12 mouse cellular contexts compared by ENCODE assay signal in genomic region chr11:113726994-113727888, GRCm38 (mm10). TPM values are rescaled to one million over a fixed set of nuclear protein-coding genes. Genes with fewer than 3 reads are reported as not detected.
A peak's percentile ranks its signal among the peaks of the same experiment; 100 is the strongest.
DNase-seq lines count a peak whose midpoint lies in the region; ATAC-seq lines count a peak whose summit lies in the region.
"Had no signal": no experiment of that assay in that cellular context is flagged by ENCODE, and none has a peak within 500 bp of the region (broad histone marks: within the 10 kb centered on the region; RNA-seq: fewer than 3 reads in every experiment).

No protein-coding gene starts in this region.

- peaks cover 46% of the 10 kb centered on the region for H3K36me3 ChIP-seq in hindbrain, embryonic 12.5 days
- H3K36me3 ChIP-seq in hindbrain, embryonic 10.5 days: peaks cover 89% of the 10 kb centered on the region
- H3K36me3 ChIP-seq in lung, embryonic 16.5 days (ENCODE audit: control insufficient read depth, insufficient read depth, low read length): peaks cover 31% of the 10 kb centered on the region
- H3K36me3 ChIP-seq in stomach, embryonic 16.5 days (ENCODE audit: control insufficient read depth, insufficient read depth, low read length): peaks cover 30% of the 10 kb centered on the region

- H3K4me1 ChIP-seq in hindbrain, embryonic 12.5 days: peaks cover 46% of the 10 kb centered on the region
- H3K4me1 ChIP-seq in hindbrain, embryonic 10.5 days (replicated peaks): peaks cover 73% of the 10 kb centered on the region
- peaks cover 51% of the 10 kb centered on the region for H3K4me1 ChIP-seq in lung, embryonic 16.5 days (replicated peaks; ENCODE audit: control insufficient read depth, insufficient read depth, low read length)
- H3K4me1 ChIP-seq in stomach, embryonic 16.5 days (ENCODE audit: control insufficient read depth, insufficient read depth, low read length): peaks cover 47% of the 10 kb centered on the region

- no peaks in the 10 kb centered on the region for H3K27me3 ChIP-seq in hindbrain, embryonic 12.5 days
- H3K27me3 ChIP-seq in hindbrain, embryonic 10.5 days (ENCODE audit: insufficient read depth, poor library complexity, severe bottlenecking): no peaks in the 10 kb centered on the region
- no peaks in the 10 kb centered on the region for H3K27me3 ChIP-seq in lung, embryonic 16.5 days (ENCODE audit: control insufficient read depth, insufficient read depth, low read depth, low read length)
- no peaks in the 10 kb centered on the region for H3K27me3 ChIP-seq in stomach, embryonic 16.5 days (ENCODE audit: control insufficient read depth, insufficient read depth, low read length)
- H3K27me3 ChIP-seq: CH12.LX had no signal

- 0 out of 2 replicates have a peak overlapping the region, but pooled peaks have one; percentile 12 for H3K27ac ChIP-seq in hindbrain, embryonic 12.5 days
- no peak overlapping the region for H3K27ac ChIP-seq in hindbrain, embryonic 10.5 days
- peak overlapping the region; percentile 32; the same call in 1 of the 2 replicates for H3K27ac ChIP-seq in lung, embryonic 16.5 days (ENCODE audit: low read length)
- peak overlapping the region; percentile 21; the same call in 1 of the 2 replicates for H3K27ac ChIP-seq in stomach, embryonic 16.5 days (ENCODE audit: low read length)

- H3K4me3 ChIP-seq in hindbrain, embryonic 12.5 days: no peak overlapping the region
- H3K4me3 ChIP-seq in hindbrain, embryonic 10.5 days: no peak overlapping the region
- no peak overlapping the region for H3K4me3 ChIP-seq in lung, embryonic 16.5 days (ENCODE audit: low read length)
- no peak overlapping the region for H3K4me3 ChIP-seq in stomach, embryonic 16.5 days (replicated peaks; ENCODE audit: low read length)

- ATAC-seq in hindbrain, embryonic 12.5 days (ENCODE audit: low FRiP score): no peak
- ATAC-seq in lung, embryonic 16.5 days (ENCODE audit: low read depth): no peak
- no peak for ATAC-seq in stomach, embryonic 16.5 days (ENCODE audit: insufficient read depth, low FRiP score)

- WGBS in hindbrain, embryonic 12.5 days: 82% methylated on average over 14 of the region's 14 CpGs
- WGBS in hindbrain, embryonic 10.5 days: 84% methylated on average over 14 of the region's 14 CpGs
- whole genome bisulfite sequencing in lung, embryonic 16.5 days: 56% methylated on average over 14 of the region's 14 CpGs
- 75% methylated on average over 14 of the region's 14 CpGs for WGBS in stomach, embryonic 16.5 days

- H3K9ac ChIP-seq in hindbrain, embryonic 12.5 days: no peak overlapping the region
- no peak overlapping the region for H3K9ac ChIP-seq in lung, embryonic 16.5 days (ENCODE audit: low read length)
- H3K9ac ChIP-seq in stomach, embryonic 16.5 days (ENCODE audit: low read length): no peak overlapping the region

- DNase-seq in hindbrain, embryonic 10.5 days (ENCODE audit: low spot score): no peak
- DNase-seq in lung, postnatal 4 days: no peak
- DNase-seq in forelimb bud, embryonic 11.5 days (ENCODE audit: low read depth, low spot score): peak; percentile 57
- DNase-seq in cerebellum, adult 9-10 months: no peak
- DNase-seq in cerebellum, adult 11-12 months: no peak
- DNase-seq: heart, postnatal 36 days; midbrain, embryonic 14.5 days had no signal

- no peak overlapping the region for H3K4me2 ChIP-seq in hindbrain, embryonic 12.5 days (replicated peaks)
- no peak overlapping the region for H3K4me2 ChIP-seq in lung, embryonic 16.5 days (ENCODE audit: low read depth, low read length)
- H3K4me2 ChIP-seq in stomach, embryonic 16.5 days (ENCODE audit: low read depth, low read length): no peak overlapping the region

- no peaks in the 10 kb centered on the region for H3K9me3 ChIP-seq in hindbrain, embryonic 12.5 days (replicated peaks)
- H3K9me3 ChIP-seq in hindbrain, embryonic 10.5 days: no peaks in the 10 kb centered on the region
- H3K9me3 ChIP-seq in lung, embryonic 16.5 days (ENCODE audit: control insufficient read depth, low read length): no peaks in the 10 kb centered on the region
- no peaks in the 10 kb centered on the region for H3K9me3 ChIP-seq in stomach, embryonic 16.5 days (replicated peaks; ENCODE audit: control insufficient read depth, low read length)

RNA-seq across cellular contexts. Expression of gene Cpsf4l, which starts 17.4 kb away (rescaled TPM):
- 0.15 and 0.31 TPM in 2 replicates for polyA plus RNA-seq in hindbrain, embryonic 12.5 days (2016; fragmentation: Nextera tagmentation; extraction: Ambion mirVana)
- polyA plus RNA-seq in hindbrain, embryonic 10.5 days (2016; fragmentation: Nextera tagmentation; extraction: Ambion mirVana): 0.47 and 1.1 TPM in 2 replicates
- polyA plus RNA-seq in lung, embryonic 16.5 days (2015; fragmentation: Nextera tagmentation; extraction: Ambion mirVana): 0.90 and 3.1 TPM in 2 replicates
- polyA plus RNA-seq in stomach, embryonic 16.5 days (2015; fragmentation: Nextera tagmentation; extraction: Ambion mirVana): 0.18 and 0.41 TPM in 2 replicates
- polyA plus RNA-seq: small intestine, adult 2 months had no signal

RNA-seq across cellular contexts. Expression of gene Cdc42ep4, which starts 24.4 kb away (rescaled TPM):
- polyA plus RNA-seq in hindbrain, embryonic 12.5 days (2016; fragmentation: Nextera tagmentation; extraction: Ambion mirVana): 98.7 and 106 TPM in 2 replicates
- polyA plus RNA-seq in hindbrain, embryonic 10.5 days (2016; fragmentation: Nextera tagmentation; extraction: Ambion mirVana): 114 and 120 TPM in 2 replicates
- polyA plus RNA-seq in lung, embryonic 16.5 days (2015; fragmentation: Nextera tagmentation; extraction: Ambion mirVana): 129 and 130 TPM in 2 replicates
- polyA plus RNA-seq in stomach, embryonic 16.5 days (2015; fragmentation: Nextera tagmentation; extraction: Ambion mirVana): 59.7 and 62.0 TPM in 2 replicates

RNA-seq across cellular contexts. Expression of gene D11Wsu47e, which starts 43.0 kb away (rescaled TPM):
- 23.8 and 25.9 TPM in 2 replicates for polyA plus RNA-seq in hindbrain, embryonic 12.5 days (2016; fragmentation: Nextera tagmentation; extraction: Ambion mirVana)
- 25.8 and 27.3 TPM in 2 replicates for polyA plus RNA-seq in hindbrain, embryonic 10.5 days (2016; fragmentation: Nextera tagmentation; extraction: Ambion mirVana)
- polyA plus RNA-seq in lung, embryonic 16.5 days (2015; fragmentation: Nextera tagmentation; extraction: Ambion mirVana): 15.4 and 15.9 TPM in 2 replicates
- polyA plus RNA-seq in stomach, embryonic 16.5 days (2015; fragmentation: Nextera tagmentation; extraction: Ambion mirVana): 13.9 and 17.1 TPM in 2 replicates

RNA-seq across cellular contexts. Expression of gene Fam104a, which starts 43.3 kb away (rescaled TPM):
- polyA plus RNA-seq in hindbrain, embryonic 12.5 days (2016; fragmentation: Nextera tagmentation; extraction: Ambion mirVana): 49.9 and 50.4 TPM in 2 replicates
- 58.8 TPM in 2 replicates for polyA plus RNA-seq in hindbrain, embryonic 10.5 days (2016; fragmentation: Nextera tagmentation; extraction: Ambion mirVana)
- 39.8 and 40.3 TPM in 2 replicates for polyA plus RNA-seq in lung, embryonic 16.5 days (2015; fragmentation: Nextera tagmentation; extraction: Ambion mirVana)
- 36.2 and 41.2 TPM in 2 replicates for polyA plus RNA-seq in stomach, embryonic 16.5 days (2015; fragmentation: Nextera tagmentation; extraction: Ambion mirVana)
